Mouse (Mus musculus): ENCODE measurements around the gene Cabin1. TPM values are rescaled to one million over a fixed set of nuclear protein-coding genes. Genes with fewer than 3 reads are reported as not detected.
A peak's percentile ranks its signal among the peaks of the same experiment; 100 is the strongest.

The Cabin1 gene
- polyA plus RNA-seq, 1 experiment from 2014 or later, result 39.7 TPM

GRCm38 (mm10) chr10:75669936-75670335, 94.2 kb downstream of the Cabin1 start:
- ATAC-seq, result no peak
- no peak overlapping the region for H3K27ac ChIP-seq
- WGBS, result 96% methylated on average over 1 of the region's 1 CpGs
- no peaks in the 10 kb centered on the region for H3K9me3 ChIP-seq
- H3K4me3 ChIP-seq (replicated peaks), result no peak overlapping the region
- no peak overlapping the region for H3K4me2 ChIP-seq (replicated peaks)
- H3K36me3 ChIP-seq, result peaks cover 39% of the 10 kb centered on the region
- no peak overlapping the region for H3K9ac ChIP-seq (replicated peaks)
- peaks cover 29% of the 10 kb centered on the region for H3K27me3 ChIP-seq
- peaks cover 25% of the 10 kb centered on the region for H3K4me1 ChIP-seq (replicated peaks)

GRCm38 (mm10) chr10:75667911-75668270, 96.2 kb downstream of the Cabin1 start:
- peaks cover 29% of the 10 kb centered on the region for H3K27me3 ChIP-seq
- H3K4me1 ChIP-seq (replicated peaks), result peaks cover 25% of the 10 kb centered on the region
- no peaks in the 10 kb centered on the region for H3K9me3 ChIP-seq
- ATAC-seq, result peak; percentile 70
- peak overlapping the region; percentile 73 for H3K9ac ChIP-seq (replicated peaks)
- 0 out of 2 replicates have a peak overlapping the region, but pooled peaks have one; percentile 44 for H3K27ac ChIP-seq
- WGBS, result under 1% methylated on average over 23 of the region's 23 CpGs
- peak overlapping the region; percentile 99 for H3K4me2 ChIP-seq (replicated peaks)
- H3K36me3 ChIP-seq, result peaks cover 42% of the 10 kb centered on the region
- peak overlapping the region; percentile 54 for H3K4me3 ChIP-seq (replicated peaks)

GRCm38 (mm10) chr10:75667115-75667910, 96.8 kb downstream of the Cabin1 start:
- H3K27ac ChIP-seq, result peak overlapping the region; percentile 44
- under 1% methylated on average over 63 of the region's 63 CpGs for WGBS
- H3K36me3 ChIP-seq, result peaks cover 46% of the 10 kb centered on the region

GRCm38 (mm10) chr10:75666451-75667030, 97.6 kb downstream of the Cabin1 start:
- 32% methylated on average over 4 of the region's 4 CpGs for WGBS
- H3K9me3 ChIP-seq, result no peaks in the 10 kb centered on the region
- peaks cover 29% of the 10 kb centered on the region for H3K27me3 ChIP-seq
- H3K27ac ChIP-seq, result no peak overlapping the region; the same call in 1 of the 2 replicates
- H3K36me3 ChIP-seq, result peaks cover 50% of the 10 kb centered on the region
- peak overlapping the region; percentile 99 for H3K4me2 ChIP-seq (replicated peaks)
- no peak for ATAC-seq
- peak overlapping the region; percentile 54 for H3K4me3 ChIP-seq (replicated peaks)
- peaks cover 25% of the 10 kb centered on the region for H3K4me1 ChIP-seq (replicated peaks)
- H3K9ac ChIP-seq (replicated peaks), result peak overlapping the region; percentile 73

More at GRCm38 (mm10) chr10:75667115-75667910, 96.8 kb downstream of the Cabin1 start:
- ATAC-seq, result peak; percentile 77
- H3K4me1 ChIP-seq (replicated peaks), result peaks cover 25% of the 10 kb centered on the region
- no peaks in the 10 kb centered on the region for H3K9me3 ChIP-seq
- peak overlapping the region; percentile 99 for H3K4me2 ChIP-seq (replicated peaks)
- H3K9ac ChIP-seq (replicated peaks), result peak overlapping the region; percentile 73
- peak overlapping the region; percentile 54 for H3K4me3 ChIP-seq (replicated peaks)
- peaks cover 29% of the 10 kb centered on the region for H3K27me3 ChIP-seq

- peaks cover 49% of the 10 kb centered on the region for H3K36me3 ChIP-seq
- H3K4me1 ChIP-seq (replicated peaks), result peaks cover 25% of the 10 kb centered on the region
- H3K9me3 ChIP-seq, result no peaks in the 10 kb centered on the region
- H3K9ac ChIP-seq (replicated peaks), result no peak overlapping the region
- peaks cover 22% of the 10 kb centered on the region for H3K27me3 ChIP-seq
- H3K27ac ChIP-seq, result no peak overlapping the region
- WGBS, result 93% methylated on average over 6 of the region's 6 CpGs
- ATAC-seq, result no peak
- H3K4me2 ChIP-seq (replicated peaks), result no peak overlapping the region
- no peak overlapping the region for H3K4me3 ChIP-seq (replicated peaks)
Measured at GRCm38 (mm10) chr10:75664673-75665270, 99.4 kb downstream of the Cabin1 start.

GRCm38 (mm10) chr10:75662575-75662974, 101.6 kb downstream of the Cabin1 start:
- WGBS, result 96% methylated on average over 4 of the region's 4 CpGs
- peaks cover 17% of the 10 kb centered on the region for H3K4me1 ChIP-seq (replicated peaks)
- H3K4me2 ChIP-seq (replicated peaks), result no peak overlapping the region
- H3K27ac ChIP-seq, result no peak overlapping the region
- peaks cover 58% of the 10 kb centered on the region for H3K36me3 ChIP-seq
- 0 out of 2 replicates have a peak overlapping the region, but pooled peaks have one; percentile 23 for H3K9ac ChIP-seq (replicated peaks)
- H3K27me3 ChIP-seq, result peaks cover under 1% of the 10 kb centered on the region; the same call in 1 of the 2 replicates
- no peaks in the 10 kb centered on the region for H3K9me3 ChIP-seq
- ATAC-seq, result no peak
- H3K4me3 ChIP-seq (replicated peaks), result no peak overlapping the region

- Histone ChIP-seq H3K4me3 (replicated peaks) (no peak overlapping the region), H3K4me1 (replicated peaks) (peaks cover 10% of the 10 kb centered on the region), H3K27ac (no peak overlapping the region), H3K27me3 (no peaks in the 10 kb centered on the region), H3K9ac (replicated peaks) (no peak overlapping the region), H3K36me3 (peaks cover 65% of the 10 kb centered on the region), H3K4me2 (replicated peaks) (no peak overlapping the region), H3K9me3 (no peaks in the 10 kb centered on the region)
- no peak for ATAC-seq
- 93% methylated on average over 3 of the region's 3 CpGs for WGBS
Measured at GRCm38 (mm10) chr10:75661876-75662275, 102.3 kb downstream of the Cabin1 start.

- ATAC-seq, result no peak
- H3K27ac ChIP-seq, result no peak overlapping the region
- H3K9ac ChIP-seq (replicated peaks), result no peak overlapping the region
- no peaks in the 10 kb centered on the region for H3K9me3 ChIP-seq
- no peak overlapping the region for H3K4me2 ChIP-seq (replicated peaks)
- peaks cover 5% of the 10 kb centered on the region for H3K4me1 ChIP-seq (replicated peaks)
- H3K36me3 ChIP-seq, result peaks cover 70% of the 10 kb centered on the region
- WGBS, result 89% methylated on average over 6 of the region's 6 CpGs
- no peak overlapping the region for H3K4me3 ChIP-seq (replicated peaks)
- H3K27me3 ChIP-seq, result no peaks in the 10 kb centered on the region
Measured at GRCm38 (mm10) chr10:75661381-75661780, 102.8 kb downstream of the Cabin1 start.

- H3K9me3 ChIP-seq, result no peaks in the 10 kb centered on the region
- no peak overlapping the region for H3K27ac ChIP-seq
- 97% methylated on average over 7 of the region's 7 CpGs for WGBS
- no peaks in the 10 kb centered on the region for H3K4me1 ChIP-seq (replicated peaks)
- no peak overlapping the region for H3K4me3 ChIP-seq (replicated peaks)
- peaks cover 94% of the 10 kb centered on the region for H3K36me3 ChIP-seq
- no peak for ATAC-seq
- no peak overlapping the region for H3K9ac ChIP-seq (replicated peaks)
- no peak overlapping the region for H3K4me2 ChIP-seq (replicated peaks)
- H3K27me3 ChIP-seq, result no peaks in the 10 kb centered on the region
Measured at GRCm38 (mm10) chr10:75657772-75658171, 106.4 kb downstream of the Cabin1 start.

GRCm38 (mm10) chr10:75657165-75657564, 107.0 kb downstream of the Cabin1 start:
- Histone ChIP-seq H3K36me3 (peaks cover 94% of the 10 kb centered on the region), H3K9ac (replicated peaks) (no peak overlapping the region), H3K9me3 (no peaks in the 10 kb centered on the region), H3K4me2 (replicated peaks) (no peak overlapping the region), H3K27ac (no peak overlapping the region), H3K27me3 (no peaks in the 10 kb centered on the region), H3K4me3 (replicated peaks) (no peak overlapping the region), H3K4me1 (replicated peaks) (no peaks in the 10 kb centered on the region)
- WGBS, result 98% methylated on average over 5 of the region's 5 CpGs
- ATAC-seq, result no peak

GRCm38 (mm10) chr10:75654053-75654452, 110.1 kb downstream of the Cabin1 start:
- Histone ChIP-seq H3K4me2 (replicated peaks) (no peak overlapping the region), H3K4me1 (replicated peaks) (no peaks in the 10 kb centered on the region), H3K27ac (no peak overlapping the region), H3K27me3 (no peaks in the 10 kb centered on the region), H3K9ac (replicated peaks) (no peak overlapping the region), H3K9me3 (no peaks in the 10 kb centered on the region), H3K4me3 (replicated peaks) (no peak overlapping the region), H3K36me3 (peaks cover 99% of the 10 kb centered on the region)
- ATAC-seq, result no peak
- 96% methylated on average over 4 of the region's 4 CpGs for WGBS
